Mouse (Mus musculus): ENCODE measurements around the gene Dnajb12. TPM values are rescaled to one million over a fixed set of nuclear protein-coding genes. Genes with fewer than 3 reads are reported as not detected.

Dnajb12 gene
- total and polyA plus RNA-seq, 3 experiments: 13.3 to 217 (median 41.7) TPM

DNA sequence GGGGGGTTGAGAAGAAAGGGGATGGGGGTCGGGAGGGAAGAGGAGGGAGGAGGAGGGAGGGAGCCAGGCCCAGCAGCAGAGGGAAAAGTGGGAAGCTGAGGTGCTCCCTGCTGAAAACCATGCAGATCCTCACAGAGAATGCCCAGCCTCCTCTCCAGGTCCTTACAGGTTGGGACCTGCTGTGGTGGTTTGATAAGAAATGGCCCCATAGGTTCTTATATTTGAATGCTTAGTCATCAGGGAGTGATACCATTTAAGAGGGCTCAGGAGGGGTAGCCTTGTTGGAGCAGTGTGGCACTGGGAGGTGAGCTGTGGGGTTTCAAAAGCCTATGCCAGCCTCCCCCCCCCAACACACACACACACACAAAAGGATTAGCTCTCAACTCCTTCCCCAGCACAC is 4.0 kb upstream of the Dnajb12 start:
- DNase-seq (ENCODE audit: low read depth, low spot score): peak; percentile 85
- Histone ChIP-seq H3K4me3 (ENCODE audit: control insufficient read depth in 1 of 2, insufficient read depth in 1 of 2, low read depth in 2 of 2, low read length in 2 of 2) (no peak overlapping the region), H3K27ac (ENCODE audit: control insufficient read depth, low read depth, low read length) (peak overlapping the region; percentile 84), H3K79me2 (ENCODE audit: control insufficient read depth, insufficient read depth, low read length, poor library complexity) (peaks cover 12% of the 10 kb centered on the region), H3K27me3 (ENCODE audit: control insufficient read depth in 1 of 2, insufficient read depth in 2 of 2, low read length in 2 of 2) (no peaks in the 10 kb centered on the region), H3K9ac (ENCODE audit: control insufficient read depth, low read depth, low read length, poor library complexity, severe bottlenecking) (peak overlapping the region; percentile 23), H3K9me3 (replicated peaks; ENCODE audit: insufficient read depth, low read length) (no peaks in the 10 kb centered on the region), H3K4me1 (ENCODE audit: control insufficient read depth in 1 of 2, insufficient read depth in 2 of 2, low read length in 2 of 2) (peaks cover 4 to 31% of the 10 kb centered on the region in 2 experiments), H3K36me3 (ENCODE audit: control insufficient read depth in 1 of 2, insufficient read depth in 2 of 2, low read length in 2 of 2) (peaks cover 0 to 25% of the 10 kb centered on the region in 2 experiments; a peak in 2 of 4 replicates)
- no peak for TF ChIP-seq NELFE (IDR thresholded peaks at IDR 0.05; ENCODE audit: low read depth, low read length)
- no peak for TF ChIP-seq CHD2 (IDR thresholded peaks at IDR 0.05; ENCODE audit: low read length)
- TF ChIP-seq JUND (IDR thresholded peaks at IDR 0.05; ENCODE audit: low read depth, low read length): no peak
- TF ChIP-seq NRF1 (IDR thresholded peaks at IDR 0.05; ENCODE audit: insufficient read depth, low read depth, low read length, poor library complexity, severe bottlenecking): no peak
- TF ChIP-seq ETS1 (IDR thresholded peaks at IDR 0.05; ENCODE audit: low read depth, low read length): peak; percentile 69; the same call in 1 of the 2 replicates
- TF ChIP-seq GABPA (IDR thresholded peaks at IDR 0.05; ENCODE audit: low read depth, low read length): peak; percentile 66; the same call in 1 of the 2 replicates
- TF ChIP-seq ELF1 (IDR thresholded peaks at IDR 0.05; ENCODE audit: low read depth, low read length): no peak
- peak; percentile 82 for TF ChIP-seq TCF12 (IDR thresholded peaks at IDR 0.05; ENCODE audit: low read depth, low read length)
- no peak for TF ChIP-seq CTCF (IDR thresholded peaks at IDR 0.05 in 2 of 3, conservative IDR thresholded peaks at IDR 0.05 in 1 of 3; ENCODE audit: control insufficient read depth in 1 of 3, insufficient read depth in 1 of 3, low read depth in 2 of 3, low read length in 3 of 3, poor library complexity in 1 of 3, severe bottlenecking in 1 of 3)
- no peak for TF ChIP-seq POLR2AphosphoS2 (IDR thresholded peaks at IDR 0.05; ENCODE audit: low read length)
- no peak for TF ChIP-seq MXI1 (IDR thresholded peaks at IDR 0.05; ENCODE audit: low read depth, low read length)
- peak; percentile 67; the same call in 1 of the 2 replicates for TF ChIP-seq MAZ (IDR thresholded peaks at IDR 0.05; ENCODE audit: low read depth, low read length)
- no peak for TF ChIP-seq CHD1 (IDR thresholded peaks at IDR 0.05; ENCODE audit: low read depth, low read length)
- TF ChIP-seq MYB (IDR thresholded peaks at IDR 0.05; ENCODE audit: low read depth, low read length): no peak
- peak; percentile 81 for TF ChIP-seq GATA1 (IDR thresholded peaks at IDR 0.05; ENCODE audit: low read depth, low read length)
- peak; percentile 78 to 84 for TF ChIP-seq EP300 (IDR thresholded peaks at IDR 0.05; ENCODE audit: low read depth in 1 of 2, low read length in 2 of 2)
- 0 out of 2 replicates have a peak, but pooled peaks have one; percentile 48 for TF ChIP-seq MAFK (IDR thresholded peaks at IDR 0.05; ENCODE audit: borderline replicate concordance, low read depth, low read length)
- peak; percentile 58; the same call in 1 of the 2 replicates for TF ChIP-seq MYC (IDR thresholded peaks at IDR 0.05; ENCODE audit: low read depth, low read length)
- peak; percentile 92 for TF ChIP-seq TAL1 (IDR thresholded peaks at IDR 0.05; ENCODE audit: low read length)
- peak in 1 of 2 experiments; percentile 41; a peak in 1 of 4 replicates for TF ChIP-seq POLR2A (IDR thresholded peaks at IDR 0.05; ENCODE audit: control insufficient read depth in 1 of 2, insufficient read depth in 1 of 2, low read depth in 1 of 2, low read length in 2 of 2, poor library complexity in 1 of 2)
- no peak for TF ChIP-seq POLR2AphosphoS5 (IDR thresholded peaks at IDR 0.05; ENCODE audit: borderline replicate concordance, low read depth, low read length)
- no peak for TF ChIP-seq ZKSCAN1 (IDR thresholded peaks at IDR 0.05; ENCODE audit: low read depth, low read length)
- TF ChIP-seq SIN3A (IDR thresholded peaks at IDR 0.05; ENCODE audit: low read length): peak; percentile 52; the same call in 1 of the 2 replicates
- TF ChIP-seq TBP (IDR thresholded peaks at IDR 0.05; ENCODE audit: low read depth, low read length): peak; percentile 57; the same call in 1 of the 2 replicates
- no peak for TF ChIP-seq E2F4 (IDR thresholded peaks at IDR 0.05; ENCODE audit: borderline replicate concordance, low read depth, low read length)
- TF ChIP-seq ZC3H11A (IDR thresholded peaks at IDR 0.05; ENCODE audit: low read depth, low read length): no peak

All from MEL (cell line).